Mouse (Mus musculus) myocyte (in vitro differentiated cells): ENCODE data around the gene Tubg2. TPM values are rescaled to one million over a fixed set of nuclear protein-coding genes. Genes with fewer than 3 reads are reported as not detected.

ENCODE experiments used
- H3K27me3 ChIP-seq: one replicate; pipeline ENCODE4 v1.6.1; 2011; ENCODE audit not compliant: control insufficient read depth, insufficient read depth, insufficient read length
- H3K36me3 ChIP-seq: one replicate; pipeline ENCODE4 v1.6.1; 2011; ENCODE audit not compliant: control insufficient read depth, insufficient read depth
- H3K4me2 ChIP-seq: one replicate; pipeline ENCODE4 v1.6.1; 2011; ENCODE audit warnings: low read depth, control low read depth
- H3K4me3 ChIP-seq: one replicate; pipeline ENCODE4 v1.5.1; 2011; ENCODE audit warnings: mild to moderate bottlenecking, control low read depth, moderate library complexity
- H3K79me2 ChIP-seq: one replicate; pipeline ENCODE4 v1.6.1; 2011; ENCODE audit not compliant: control insufficient read depth, insufficient read depth
- H3ac ChIP-seq: one replicate; pipeline ENCODE4 v1.6.1; 2011; ENCODE audit not compliant: control insufficient read depth, insufficient read length
- CEBPB ChIP-seq: IDR thresholded peaks from 2 replicates; pipeline ENCODE4 v1.6.1; 2011; ENCODE audit warnings: mild to moderate bottlenecking, moderate library complexity; ENCODE audit not compliant: poor library complexity, insufficient read depth, severe bottlenecking
- E2F4 ChIP-seq: IDR thresholded peaks from one replicate; pipeline ENCODE4 v1.6.1; 2011; ENCODE audit warnings: mild to moderate bottlenecking, control low read depth, moderate library complexity; ENCODE audit not compliant: insufficient read depth
- MAX ChIP-seq: IDR thresholded peaks from one replicate; pipeline ENCODE4 v1.6.1; 2011; ENCODE audit warnings: low read depth, mild to moderate bottlenecking, control low read depth
- MYOD1 ChIP-seq, 3 experiments: IDR thresholded peaks; one replicate each; pipeline ENCODE4 v1.6.1; 2011; ENCODE audit warnings: control low read depth in 2 of 3, low read depth in 2 of 3, mild to moderate bottlenecking in 2 of 3, moderate library complexity in 1 of 3; ENCODE audit not compliant: insufficient read length in 2 of 3, control insufficient read depth in 1 of 3
- MYOG ChIP-seq, 3 experiments: IDR thresholded peaks; one replicate each; pipeline ENCODE4 v1.6.1; 2011; ENCODE audit warnings: control low read depth in 2 of 3, low read depth in 2 of 3, mild to moderate bottlenecking in 2 of 3; ENCODE audit not compliant: insufficient read length in 2 of 3, control insufficient read depth in 1 of 3, insufficient read depth in 1 of 3
- POLR2A ChIP-seq: IDR thresholded peaks from one replicate; pipeline ENCODE4 v1.6.1; 2011; ENCODE audit warnings: low read depth, mild to moderate bottlenecking, control low read depth, moderate library complexity; ENCODE audit not compliant: insufficient read length
- POLR2AphosphoS2 ChIP-seq: IDR thresholded peaks from one replicate; pipeline ENCODE4 v1.6.1; 2011; ENCODE audit warnings: low read depth, control low read depth; ENCODE audit not compliant: insufficient read length
- REST ChIP-seq: IDR thresholded peaks from one replicate; pipeline ENCODE4 v1.6.1; 2011; ENCODE audit warnings: mild to moderate bottlenecking, control low read depth, moderate library complexity; ENCODE audit not compliant: insufficient read depth, insufficient read length
- SRF ChIP-seq: IDR thresholded peaks from one replicate; pipeline ENCODE4 v1.6.1; 2011; ENCODE audit warnings: low read depth; ENCODE audit not compliant: control insufficient read depth, insufficient read length
- TCF12 ChIP-seq: IDR thresholded peaks from one replicate; pipeline ENCODE4 v1.6.1; 2011; ENCODE audit warnings: mild to moderate bottlenecking, control low read depth; ENCODE audit not compliant: poor library complexity, insufficient read depth, severe bottlenecking
- TCF3 ChIP-seq: IDR thresholded peaks from one replicate; pipeline ENCODE4 v1.6.1; 2011; ENCODE audit warnings: low read depth, control low read depth; ENCODE audit not compliant: insufficient read length
- USF1 ChIP-seq: IDR thresholded peaks from one replicate; pipeline ENCODE4 v1.6.1; 2011; ENCODE audit warnings: low read depth, mild to moderate bottlenecking, control low read depth, moderate library complexity
- polyA plus RNA-seq: library from polyadenylated mRNA; unstranded; fragments of >200 nt; fragmentation: generic; extraction: Trizol; gene quantifications from one replicate; pipeline ENCODE4 v1.2.1, GENCODE M21; 2012; ENCODE audit warnings: missing spikeins

Tubg2 gene
- polyA plus RNA-seq, 1 experiment = 0.18 TPM

GRCm38 (mm10) chr11:101134217-101134865, 21.4 kb upstream of the Tubg2 start:
- no peak overlapping the region for H3ac ChIP-seq

GRCm38 (mm10) chr11:101137000-101137399, 18.7 kb upstream of the Tubg2 start:
- TF ChIP-seq TCF12 (no peak), POLR2A (no peak), CEBPB (no peak), SRF (no peak), E2F4 (no peak), MYOD1 (IDR thresholded peaks at IDR 0.05; ENCODE audit: control insufficient read depth in 1 of 3, insufficient read length in 2 of 3, low read depth in 2 of 3) (no peak), MAX (no peak), USF1 (no peak), POLR2AphosphoS2 (no peak), TCF3 (no peak), MYOG (IDR thresholded peaks at IDR 0.05; ENCODE audit: control insufficient read depth in 1 of 3, insufficient read depth in 1 of 3, insufficient read length in 2 of 3, low read depth in 2 of 3) (no peak), REST (no peak)
- no peak overlapping the region for H3K4me3 ChIP-seq
- H3K36me3 ChIP-seq = no peaks in the 10 kb centered on the region
- no peak overlapping the region for H3K4me2 ChIP-seq
- H3K27me3 ChIP-seq = no peaks in the 10 kb centered on the region
- no peaks in the 10 kb centered on the region for H3K79me2 ChIP-seq
- H3ac ChIP-seq = no peak overlapping the region

More at GRCm38 (mm10) chr11:101134217-101134865, 21.4 kb upstream of the Tubg2 start:
- no peaks in the 10 kb centered on the region for H3K27me3 ChIP-seq
- TF ChIP-seq MAX = no peak
- TF ChIP-seq POLR2A = no peak
- no peak for TF ChIP-seq TCF12
- no peak for TF ChIP-seq SRF
- TF ChIP-seq E2F4 = no peak
- TF ChIP-seq TCF3 = no peak
- TF ChIP-seq USF1 = no peak
- no peak for TF ChIP-seq REST
- TF ChIP-seq POLR2AphosphoS2 = no peak
- no peak for TF ChIP-seq CEBPB
- TF ChIP-seq MYOG (IDR thresholded peaks at IDR 0.05; ENCODE audit: control insufficient read depth in 1 of 3, insufficient read depth in 1 of 3, insufficient read length in 2 of 3, low read depth in 2 of 3) = no peak
- no peak for TF ChIP-seq MYOD1 (IDR thresholded peaks at IDR 0.05; ENCODE audit: control insufficient read depth in 1 of 3, insufficient read length in 2 of 3, low read depth in 2 of 3)
- no peaks in the 10 kb centered on the region for H3K79me2 ChIP-seq
- no peak overlapping the region for H3K4me2 ChIP-seq
- no peaks in the 10 kb centered on the region for H3K36me3 ChIP-seq
- no peak overlapping the region for H3K4me3 ChIP-seq

- no peak overlapping the region for H3ac ChIP-seq
- H3K79me2 ChIP-seq = no peaks in the 10 kb centered on the region
- H3K4me3 ChIP-seq = no peak overlapping the region
- H3K36me3 ChIP-seq = no peaks in the 10 kb centered on the region
- H3K4me2 ChIP-seq = peak overlapping the region; percentile 4
- TF ChIP-seq SRF (no peak), E2F4 (no peak), USF1 (no peak), TCF12 (no peak), TCF3 (no peak), POLR2A (no peak), CEBPB (no peak), REST (no peak), MYOG (IDR thresholded peaks at IDR 0.05; ENCODE audit: control insufficient read depth in 1 of 3, insufficient read depth in 1 of 3, insufficient read length in 2 of 3, low read depth in 2 of 3) (no peak), POLR2AphosphoS2 (no peak), MYOD1 (IDR thresholded peaks at IDR 0.05; ENCODE audit: control insufficient read depth in 1 of 3, insufficient read length in 2 of 3, low read depth in 2 of 3) (no peak), MAX (no peak)
- H3K27me3 ChIP-seq = no peaks in the 10 kb centered on the region
These were observed 17.0 kb upstream of the Tubg2 start for GRCm38 (mm10) chr11:101138536-101139181.

- no peak for TF ChIP-seq TCF3
- no peak for TF ChIP-seq REST
- no peak for TF ChIP-seq CEBPB
- Histone ChIP-seq H3ac (no peak overlapping the region), H3K4me3 (no peak overlapping the region), H3K4me2 (no peak overlapping the region), H3K27me3 (no peaks in the 10 kb centered on the region), H3K79me2 (no peaks in the 10 kb centered on the region), H3K36me3 (no peaks in the 10 kb centered on the region)
These were observed 15.4 kb upstream of the Tubg2 start for GRCm38 (mm10) chr11:101140164-101140819.
